Mouse (Mus musculus): ENCODE measurements at regions not wholly inside any gene's neighbourhood (a gene's known extent, or its start where the extent isn't known, plus 50 kb on each side); places are given as distances from the start of the nearest gene placed in this dataset.

DNA sequence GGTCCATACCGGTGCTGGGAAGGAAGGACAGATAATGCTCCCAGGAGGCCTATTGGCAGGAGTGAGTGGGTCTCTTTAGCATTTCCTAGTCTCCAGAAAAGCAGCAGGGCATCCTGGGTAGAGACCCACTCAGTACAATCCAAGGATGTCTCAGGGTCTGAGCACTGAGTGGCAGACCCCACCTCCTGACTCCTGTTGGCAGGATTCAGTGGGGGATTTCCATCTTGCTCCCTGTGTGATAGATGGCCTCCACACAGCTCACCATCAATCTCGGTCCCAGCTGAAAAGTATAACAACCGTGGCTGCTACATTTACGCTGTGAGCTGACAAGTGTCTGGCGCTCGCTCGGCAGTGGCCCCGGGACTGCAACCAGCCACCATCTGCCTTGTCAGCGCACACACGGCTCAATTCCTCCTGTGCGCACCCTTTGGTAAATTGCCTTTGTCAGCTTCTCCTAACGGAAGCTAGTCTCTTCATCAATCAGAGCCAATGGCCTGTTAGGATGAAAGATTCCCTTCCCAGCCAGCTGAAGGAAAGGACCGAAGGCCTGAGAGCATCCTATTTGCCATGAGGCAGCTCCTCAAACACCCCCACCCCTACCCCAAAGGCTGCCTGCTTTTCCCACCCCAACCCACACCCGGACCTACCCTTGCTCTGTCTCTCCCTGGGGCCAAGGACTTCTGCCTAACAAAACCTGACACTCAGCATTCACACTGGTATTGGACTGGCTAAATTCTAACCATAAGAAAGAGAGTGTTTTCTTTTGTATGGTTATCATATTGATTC is 131.4 kb downstream of the Pja2 start:
- no peak for DNase-seq (ENCODE audit: low read depth, low spot score)
- Histone ChIP-seq H3K79me2 (ENCODE audit: control insufficient read depth, insufficient read depth, low read length, poor library complexity) (no peaks in the 10 kb centered on the region), H3K4me1 (ENCODE audit: control insufficient read depth in 1 of 2, insufficient read depth in 2 of 2, low read length in 2 of 2) (no peaks in the 10 kb centered on the region), H3K27me3 (ENCODE audit: control insufficient read depth in 1 of 2, insufficient read depth in 2 of 2, low read length in 2 of 2) (no peaks in the 10 kb centered on the region), H3K9me3 (replicated peaks; ENCODE audit: insufficient read depth, low read length) (no peaks in the 10 kb centered on the region), H3K9ac (ENCODE audit: control insufficient read depth, low read depth, low read length, poor library complexity, severe bottlenecking) (no peak overlapping the region), H3K36me3 (ENCODE audit: control insufficient read depth in 1 of 2, insufficient read depth in 2 of 2, low read length in 2 of 2) (no peaks in the 10 kb centered on the region), H3K27ac (ENCODE audit: control insufficient read depth, low read depth, low read length) (no peak overlapping the region), H3K4me3 (ENCODE audit: control insufficient read depth in 1 of 2, insufficient read depth in 1 of 2, low read depth in 2 of 2, low read length in 2 of 2) (no peak overlapping the region)
- TF ChIP-seq CHD2 (IDR thresholded peaks at IDR 0.05; ENCODE audit: low read length) (no peak), GABPA (IDR thresholded peaks at IDR 0.05; ENCODE audit: low read depth, low read length) (no peak), E2F4 (IDR thresholded peaks at IDR 0.05; ENCODE audit: borderline replicate concordance, low read depth, low read length) (no peak), USF1 (IDR thresholded peaks at IDR 0.05; ENCODE audit: low read depth, low read length) (no peak), NRF1 (IDR thresholded peaks at IDR 0.05; ENCODE audit: insufficient read depth, low read depth, low read length, poor library complexity, severe bottlenecking) (no peak), MAZ (IDR thresholded peaks at IDR 0.05; ENCODE audit: low read depth, low read length) (no peak), BHLHE40 (IDR thresholded peaks at IDR 0.05; ENCODE audit: borderline replicate concordance, low read depth, low read length) (no peak), ETS1 (IDR thresholded peaks at IDR 0.05; ENCODE audit: low read depth, low read length) (no peak)

DNA sequence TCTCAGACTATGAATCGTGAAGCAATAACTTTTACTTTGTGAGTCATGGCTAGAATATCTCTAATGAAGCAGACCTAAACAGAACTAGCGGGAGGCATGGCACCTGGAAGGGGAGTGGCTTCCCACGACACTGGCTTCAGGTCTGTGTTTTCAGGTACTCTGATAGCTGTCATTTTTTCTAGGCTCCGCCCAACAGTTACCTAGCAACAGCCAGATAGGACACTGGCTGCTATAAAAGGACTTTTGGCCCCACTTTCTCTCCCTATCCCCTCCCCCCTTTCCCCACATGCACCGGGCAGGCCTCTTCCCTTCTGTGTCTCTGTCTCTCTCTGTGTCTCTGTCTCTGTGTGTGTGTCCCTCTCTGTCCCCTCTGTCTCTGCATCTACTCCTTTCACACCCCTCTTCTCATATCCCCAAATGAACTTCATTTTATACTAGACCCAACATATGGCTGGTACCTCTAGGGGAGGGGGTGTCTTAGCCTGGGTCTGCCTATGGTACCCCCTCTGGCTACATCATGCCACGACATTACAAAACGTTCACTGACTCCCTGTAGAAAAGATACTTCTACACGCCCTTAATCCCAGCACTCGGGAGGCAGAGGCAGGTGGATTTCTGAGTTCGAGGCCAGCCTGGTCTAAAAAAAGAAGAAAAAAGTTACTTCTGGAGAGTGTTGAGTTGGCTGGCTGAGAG is 132.3 kb downstream of the Pja2 start:
- no peak for DNase-seq (ENCODE audit: low read depth, low spot score)
- Histone ChIP-seq H3K79me2 (ENCODE audit: control insufficient read depth, insufficient read depth, low read length, poor library complexity) (no peaks in the 10 kb centered on the region), H3K36me3 (ENCODE audit: control insufficient read depth in 1 of 2, insufficient read depth in 2 of 2, low read length in 2 of 2) (no peaks in the 10 kb centered on the region), H3K9ac (ENCODE audit: control insufficient read depth, low read depth, low read length, poor library complexity, severe bottlenecking) (no peak overlapping the region), H3K4me1 (ENCODE audit: control insufficient read depth in 1 of 2, insufficient read depth in 2 of 2, low read length in 2 of 2) (no peaks in the 10 kb centered on the region), H3K4me3 (ENCODE audit: control insufficient read depth in 1 of 2, insufficient read depth in 1 of 2, low read depth in 2 of 2, low read length in 2 of 2) (no peak overlapping the region), H3K27me3 (ENCODE audit: control insufficient read depth in 1 of 2, insufficient read depth in 2 of 2, low read length in 2 of 2) (no peaks in the 10 kb centered on the region), H3K9me3 (replicated peaks; ENCODE audit: insufficient read depth, low read length) (no peaks in the 10 kb centered on the region), H3K27ac (ENCODE audit: control insufficient read depth, low read depth, low read length) (no peak overlapping the region)
- TF ChIP-seq POLR2A (IDR thresholded peaks at IDR 0.05; ENCODE audit: control insufficient read depth in 1 of 2, insufficient read depth in 1 of 2, low read depth in 1 of 2, low read length in 2 of 2, poor library complexity in 1 of 2) (no peak), MEF2A (IDR thresholded peaks at IDR 0.05; ENCODE audit: extremely low read depth, insufficient replicate concordance, low read depth, low read length, poor library complexity, severe bottlenecking) (no peak), ELF1 (IDR thresholded peaks at IDR 0.05; ENCODE audit: low read depth, low read length) (no peak), EP300 (IDR thresholded peaks at IDR 0.05; ENCODE audit: low read depth in 1 of 2, low read length in 2 of 2) (no peak), CHD1 (IDR thresholded peaks at IDR 0.05; ENCODE audit: low read depth, low read length) (no peak), RCOR1 (IDR thresholded peaks at IDR 0.05; ENCODE audit: low read depth, low read length) (no peak), SMC3 (IDR thresholded peaks at IDR 0.05; ENCODE audit: low read depth, low read length) (no peak), TAL1 (IDR thresholded peaks at IDR 0.05; ENCODE audit: low read length) (no peak), ZKSCAN1 (IDR thresholded peaks at IDR 0.05; ENCODE audit: low read depth, low read length) (no peak), RAD21 (IDR thresholded peaks at IDR 0.05; ENCODE audit: low read depth, low read length) (no peak), MXI1 (IDR thresholded peaks at IDR 0.05; ENCODE audit: low read depth, low read length) (no peak), CTCF (IDR thresholded peaks at IDR 0.05 in 2 of 3, conservative IDR thresholded peaks at IDR 0.05 in 1 of 3; ENCODE audit: control insufficient read depth in 1 of 3, insufficient read depth in 1 of 3, low read depth in 2 of 3, low read length in 3 of 3, poor library complexity in 1 of 3, severe bottlenecking in 1 of 3) (no peak)

All from MEL (cell line).